Mouse (Mus musculus) embryonic facial prominence, embryonic 10.5 days (tissue): ENCODE measurements around the gene Clpsl2. TPM values are rescaled to one million over a fixed set of nuclear protein-coding genes. Genes with fewer than 3 reads are reported as not detected.
"Not testable (repeated sequence)": the region's sequence is repeated elsewhere in the genome, so short reads cannot be mapped to it uniquely, and the experiment has no call there.

Experiments
- DNase-seq: peaks from one replicate; pipeline ENCODE4 v3.0.0-alpha.2; 2017; ENCODE audit warnings: low spot score
- H3K27ac ChIP-seq: fragments of 300-500 bp; sonication (generic); replicated peaks from 2 replicates; pipeline ENCODE4 v1.5.1; 2016; ENCODE audit warnings: mild to moderate bottlenecking
- H3K27me3 ChIP-seq: fragments of 300-500 bp; sonication (generic); replicated peaks from 2 replicates; pipeline ENCODE4 v1.6.1; 2016; ENCODE audit warnings: low read depth, mild to moderate bottlenecking; ENCODE audit not compliant: poor library complexity, severe bottlenecking
- H3K36me3 ChIP-seq: fragments of 300-500 bp; sonication (generic); replicated peaks from 2 replicates; pipeline ENCODE4 v1.6.1; 2016; ENCODE audit warnings: mild to moderate bottlenecking, moderate library complexity
- H3K4me1 ChIP-seq: fragments of 300-500 bp; sonication (generic); 2 replicates; pipeline ENCODE4 v1.6.1; 2016
- H3K4me3 ChIP-seq: fragments of 300-500 bp; sonication (generic); 2 replicates; pipeline ENCODE4 v1.5.1; 2016; ENCODE audit warnings: mild to moderate bottlenecking, moderate library complexity
- H3K9me3 ChIP-seq: fragments of 300-500 bp; sonication (generic); 2 replicates; pipeline ENCODE4 v1.6.1; 2016; ENCODE audit warnings: mild to moderate bottlenecking
- WGBS: fragments of 180-500 bp; shearing (Covaris S2); methylation state at CpG from one replicate; pipeline ENCODE4 v1.1.7; 2016; 5-methylcytosine and 5-hydroxymethylcytosine counted together
- polyA plus RNA-seq: library from polyadenylated mRNA; unstranded; fragments of >200 nt; fragmentation: Nextera tagmentation; extraction: Ambion mirVana; gene quantifications from 2 replicates; pipeline ENCODE4 v1.2.1, GENCODE M21; 2016

Clpsl2 gene
- polyA plus RNA-seq, 1 experiment from 2014 or later = not detected

GRCm38 (mm10) chr17:28548550-28548949 is 661 bp upstream of the Clpsl2 start:
- H3K27me3 ChIP-seq = 0 out of 2 replicates have a peak, but pooled peaks cover 3% of the 10 kb centered on the region
- no peak overlapping the region for H3K4me3 ChIP-seq
- peaks cover 32% of the 10 kb centered on the region for H3K4me1 ChIP-seq
- H3K36me3 ChIP-seq = no peaks in the 10 kb centered on the region
- WGBS = 67% methylated on average over 11 of the region's 11 CpGs
- DNase-seq = no peak
- no peaks in the 10 kb centered on the region for H3K9me3 ChIP-seq
- no peak overlapping the region; the same call in 1 of the 2 replicates for H3K27ac ChIP-seq

GRCm38 (mm10) chr17:28553040-28553793 is 4.0 kb downstream of the Clpsl2 start:
- Histone ChIP-seq H3K36me3 (no peaks in the 10 kb centered on the region), H3K27me3 (0 out of 2 replicates have a peak, but pooled peaks cover 3% of the 10 kb centered on the region), H3K4me1 (peaks cover 58% of the 10 kb centered on the region), H3K4me3 (peak overlapping the region; percentile 20; the same call in 1 of the 2 replicates), H3K9me3 (no peaks in the 10 kb centered on the region), H3K27ac (peak overlapping the region; percentile 77)
- DNase-seq = peak; percentile 88
- 4% methylated on average over 14 of the region's 14 CpGs for WGBS

- H3K27me3 ChIP-seq, DNase-seq, H3K4me3 ChIP-seq, H3K36me3 ChIP-seq, H3K9me3 ChIP-seq: not testable (repeated sequence)
- 91% methylated on average over 4 of the region's 4 CpGs for WGBS
- peaks cover 57% of the 10 kb centered on the region for H3K4me1 ChIP-seq
- H3K27ac ChIP-seq = peak overlapping the region; percentile 66
Observed at GRCm38 (mm10) chr17:28554021-28554420, 4.8 kb downstream of the Clpsl2 start.

DNA sequence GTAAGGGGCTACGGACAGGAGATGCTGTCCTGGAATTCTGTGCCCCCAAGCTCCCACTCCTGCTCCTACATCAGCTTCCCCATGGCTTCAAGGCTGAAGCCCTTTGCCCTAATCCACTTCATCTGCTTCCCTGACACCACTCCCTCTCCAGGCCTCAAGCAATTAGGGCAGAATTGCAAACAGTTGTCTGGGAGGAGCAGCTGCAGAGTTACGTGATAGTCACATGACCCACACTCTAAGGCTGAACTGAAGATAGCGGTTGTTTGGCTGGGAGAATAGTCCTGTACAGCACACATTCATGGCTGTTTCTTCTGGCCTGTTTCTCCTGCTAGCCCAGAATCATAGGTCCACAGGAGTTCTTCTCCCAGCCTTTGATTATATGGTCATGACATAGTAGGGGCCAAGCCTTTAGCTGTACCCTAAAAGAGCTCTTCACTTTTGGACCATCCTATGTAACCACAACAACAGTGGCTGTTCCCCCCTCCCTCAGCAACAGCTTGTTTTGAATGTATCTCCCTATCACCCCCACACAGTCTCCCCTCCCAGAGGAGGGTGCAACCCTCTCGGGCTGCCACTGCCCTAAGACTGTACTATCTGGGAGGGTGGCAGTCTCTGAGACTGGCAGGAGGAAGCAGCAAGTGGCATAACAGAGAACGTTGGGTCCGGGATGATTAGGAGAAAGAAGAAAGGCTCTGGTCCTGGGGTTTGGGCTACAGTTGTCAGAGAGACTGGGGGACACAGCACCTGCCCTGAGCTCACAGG is 7.6 kb downstream of the Clpsl2 start:
- Histone ChIP-seq H3K9me3 (no peaks in the 10 kb centered on the region), H3K36me3 (no peaks in the 10 kb centered on the region), H3K4me1 (peaks cover 71% of the 10 kb centered on the region), H3K4me3 (no peak overlapping the region), H3K27ac (peak overlapping the region; percentile 82), H3K27me3 (no peaks in the 10 kb centered on the region)
- peak; percentile 74 for DNase-seq
- 50% methylated on average over 6 of the region's 6 CpGs for WGBS

DNA sequence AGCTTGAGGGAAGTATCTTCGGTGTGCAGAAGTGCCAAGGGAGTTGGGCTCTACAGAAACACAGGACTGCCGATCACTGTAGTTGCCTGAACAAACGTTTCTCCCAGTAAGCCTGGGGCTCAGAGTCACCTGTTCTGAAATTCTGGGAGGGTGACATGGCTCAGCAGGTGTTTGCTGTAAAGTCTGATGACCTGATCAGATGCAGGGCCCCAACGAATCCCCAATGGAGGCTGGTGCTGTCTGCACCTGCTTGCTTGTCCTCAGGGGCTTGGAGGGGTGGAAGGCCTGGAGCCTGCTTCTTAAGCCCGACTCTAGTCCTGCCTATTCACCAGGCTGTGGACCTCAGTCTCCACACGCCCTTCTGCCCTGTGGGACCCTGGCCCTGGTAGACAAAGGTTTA is 8.6 kb downstream of the Clpsl2 start:
- 72% methylated on average over 6 of the region's 6 CpGs for WGBS
- Histone ChIP-seq H3K9me3 (no peaks in the 10 kb centered on the region), H3K36me3 (no peaks in the 10 kb centered on the region), H3K27me3 (no peaks in the 10 kb centered on the region), H3K4me1 (peaks cover 71% of the 10 kb centered on the region), H3K27ac (peak overlapping the region; percentile 82), H3K4me3 (no peak overlapping the region)
- no peak for DNase-seq

GRCm38 (mm10) chr17:28560598-28560997 is 11.4 kb downstream of the Clpsl2 start, which contains the start of gene Clps:
Gene Clps, minus strand, starts transcription at chr17:28560766.
- WGBS = 91% methylated on average over 4 of the region's 4 CpGs
- no peak for DNase-seq
- Histone ChIP-seq H3K9me3 (no peaks in the 10 kb centered on the region), H3K36me3 (no peaks in the 10 kb centered on the region), H3K27me3 (no peaks in the 10 kb centered on the region), H3K4me1 (peaks cover 53% of the 10 kb centered on the region), H3K27ac (peak within 1 kb of the TSS; percentile 24; the same call in 1 of the 2 replicates), H3K4me3 (no peak within 1 kb of the TSS)

DNA sequence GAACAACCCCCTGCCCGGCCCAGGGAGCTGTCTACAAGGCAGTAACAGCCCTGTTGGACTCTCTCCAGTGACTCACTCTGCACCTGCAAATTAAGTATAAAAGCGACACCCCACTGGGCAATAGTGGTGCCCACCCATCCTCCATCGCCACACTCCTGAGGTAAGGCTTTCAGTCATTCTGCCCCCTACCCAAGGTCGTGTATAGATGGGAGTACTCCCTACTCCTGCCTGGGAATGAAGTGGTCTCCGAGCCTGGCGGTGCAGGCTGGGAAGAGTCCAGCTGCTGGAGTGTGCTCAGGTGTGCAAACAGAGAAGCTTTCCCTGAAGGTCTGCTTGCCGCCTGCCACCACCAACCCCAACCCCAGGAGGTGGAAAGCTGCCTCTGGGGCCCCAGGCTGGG is 12.4 kb downstream of the Clpsl2 start:
- DNase-seq = no peak
- no peak overlapping the region for H3K4me3 ChIP-seq
- peak overlapping the region; percentile 44; the same call in 1 of the 2 replicates for H3K27ac ChIP-seq
- 63% methylated on average over 7 of the region's 7 CpGs for WGBS
- H3K4me1 ChIP-seq = peaks cover 44% of the 10 kb centered on the region
- no peaks in the 10 kb centered on the region for H3K27me3 ChIP-seq
- H3K36me3 ChIP-seq = no peaks in the 10 kb centered on the region
- no peaks in the 10 kb centered on the region for H3K9me3 ChIP-seq

GRCm38 (mm10) chr17:28565181-28565580 is 16.0 kb downstream of the Clpsl2 start:
- no peaks in the 10 kb centered on the region for H3K36me3 ChIP-seq
- H3K27ac ChIP-seq = no peak overlapping the region
- H3K4me3 ChIP-seq = no peak overlapping the region
- peaks cover 22% of the 10 kb centered on the region for H3K4me1 ChIP-seq
- H3K9me3 ChIP-seq = no peaks in the 10 kb centered on the region
- no peaks in the 10 kb centered on the region for H3K27me3 ChIP-seq
- no peak for DNase-seq

DNA sequence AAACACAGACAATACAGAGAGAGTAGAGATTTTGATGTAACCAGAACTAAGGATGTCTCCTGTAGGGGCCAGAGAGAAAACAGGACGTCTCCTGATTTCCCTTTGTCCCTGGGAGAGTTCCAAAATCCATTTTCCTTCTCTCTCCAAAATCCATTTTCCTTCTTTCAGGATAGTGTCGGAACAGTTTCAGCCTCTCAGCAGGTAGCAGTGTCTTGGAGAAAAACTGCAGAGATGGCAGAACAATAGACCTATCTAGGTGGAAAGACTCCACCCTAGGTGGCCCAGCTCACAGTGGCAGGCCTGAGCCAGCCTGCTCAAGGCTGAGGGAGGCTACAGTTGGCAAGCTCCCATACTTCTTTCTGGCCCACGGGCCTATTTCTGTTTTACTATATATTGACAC is 18.3 kb downstream of the Clpsl2 start:
- 39% methylated on average over 3 of the region's 3 CpGs for WGBS
- no peak overlapping the region for H3K27ac ChIP-seq
- DNase-seq = no peak
- no peaks in the 10 kb centered on the region for H3K4me1 ChIP-seq
- H3K9me3 ChIP-seq = no peaks in the 10 kb centered on the region
- no peaks in the 10 kb centered on the region for H3K36me3 ChIP-seq
- H3K27me3 ChIP-seq = no peaks in the 10 kb centered on the region
- no peak overlapping the region for H3K4me3 ChIP-seq

DNA sequence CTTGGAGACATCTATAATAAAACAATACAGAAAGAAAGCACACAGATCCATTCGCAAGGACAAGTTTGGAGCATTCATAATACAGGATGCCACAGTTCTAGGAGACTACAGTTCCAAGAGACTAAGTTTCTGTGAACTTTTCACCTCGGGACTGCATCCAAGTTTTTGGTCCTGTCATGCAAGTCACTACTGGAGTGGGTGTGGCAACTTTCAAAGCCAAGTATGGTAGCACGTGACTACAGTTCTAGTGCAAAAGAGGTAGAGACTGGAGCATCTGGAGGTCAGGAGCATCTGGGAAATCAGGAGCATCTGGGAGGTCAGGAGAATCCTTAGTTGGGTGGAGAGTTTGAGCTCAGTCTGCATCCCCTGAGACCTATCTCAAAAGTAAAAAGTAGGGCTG is 22.7 kb downstream of the Clpsl2 start:
- Histone ChIP-seq H3K36me3 (no peaks in the 10 kb centered on the region), H3K9me3 (no peaks in the 10 kb centered on the region), H3K27ac (no peak overlapping the region), H3K4me3 (no peak overlapping the region), H3K4me1 (peaks cover 10% of the 10 kb centered on the region), H3K27me3 (peaks cover 6% of the 10 kb centered on the region; the same call in 1 of the 2 replicates)
- DNase-seq = no peak
- WGBS = 84% methylated on average over 3 of the region's 3 CpGs

GRCm38 (mm10) chr17:28572521-28572920 is 23.3 kb downstream of the Clpsl2 start:
- no peak for DNase-seq

GRCm38 (mm10) chr17:28572941-28573340 is 23.7 kb downstream of the Clpsl2 start:
- no peak for DNase-seq

More at GRCm38 (mm10) chr17:28572521-28572920, 23.3 kb downstream of the Clpsl2 start:
- Histone ChIP-seq H3K4me3 (no peak overlapping the region), H3K4me1 (peaks cover 10% of the 10 kb centered on the region), H3K27ac (no peak overlapping the region), H3K36me3 (no peaks in the 10 kb centered on the region), H3K9me3 (no peaks in the 10 kb centered on the region), H3K27me3 (peaks cover 6% of the 10 kb centered on the region; the same call in 1 of the 2 replicates)
- 84% methylated on average over 7 of the region's 7 CpGs for WGBS

More at GRCm38 (mm10) chr17:28572941-28573340, 23.7 kb downstream of the Clpsl2 start:
- H3K4me3 ChIP-seq = no peak overlapping the region
- no peak overlapping the region for H3K27ac ChIP-seq
- peaks cover 10% of the 10 kb centered on the region for H3K4me1 ChIP-seq
- no peaks in the 10 kb centered on the region for H3K9me3 ChIP-seq
- WGBS = 88% methylated on average over 6 of the region's 6 CpGs
- peaks cover 6% of the 10 kb centered on the region; the same call in 1 of the 2 replicates for H3K27me3 ChIP-seq
- no peaks in the 10 kb centered on the region for H3K36me3 ChIP-seq
